Mouse (Mus musculus) heart, postnatal 0 days (tissue): ENCODE data around the gene Gm8914. TPM values are rescaled to one million over a fixed set of nuclear protein-coding genes. Genes with fewer than 3 reads are reported as not detected.
"Not testable (repeated sequence)": the region's sequence is repeated elsewhere in the genome, so short reads cannot be mapped to it uniquely, and the experiment has no call there.

Experiments
- ATAC-seq: fragments of 200-750 bp; cut with Nextera tagmentation; 2 replicates; pipeline ENCODE4 v1.8.0; 2017; ENCODE audit warnings: low read depth, moderate number of reproducible peaks, moderate library complexity; ENCODE audit not compliant: insufficient read depth
- DNase-seq: peaks from one replicate; pipeline ENCODE4 v3.0.0-alpha.2; 2016; ENCODE audit warnings: low spot score
- H3K27ac ChIP-seq: fragments of 300-500 bp; sonication (generic); 2 replicates; pipeline ENCODE4 v1.5.1; 2014; ENCODE audit warnings: low read depth, mild to moderate bottlenecking
- H3K27me3 ChIP-seq: fragments of 300-500 bp; sonication (generic); 2 replicates; pipeline ENCODE4 v1.6.1; 2014; ENCODE audit warnings: low read length, mixed read lengths; ENCODE audit not compliant: control insufficient read depth, insufficient read depth
- H3K36me3 ChIP-seq: fragments of 300-500 bp; sonication (generic); replicated peaks from 2 replicates; pipeline ENCODE4 v1.6.1; 2014; ENCODE audit warnings: low read length, mixed read lengths; ENCODE audit not compliant: control insufficient read depth, insufficient read depth
- H3K4me1 ChIP-seq: fragments of 300-500 bp; sonication (generic); 2 replicates; pipeline ENCODE4 v1.6.1; 2014; ENCODE audit warnings: antibody characterized with exemption; ENCODE audit not compliant: control insufficient read depth, insufficient read depth
- H3K4me2 ChIP-seq: fragments of 300-500 bp; sonication (generic); 2 replicates; pipeline ENCODE4 v1.6.1; 2014; ENCODE audit warnings: low read depth, mild to moderate bottlenecking, low read length, moderate library complexity
- H3K4me3 ChIP-seq: fragments of 300-500 bp; sonication (generic); 2 replicates; pipeline ENCODE4 v1.5.1; 2014; ENCODE audit warnings: low read depth, low read length
- H3K9ac ChIP-seq: fragments of 300-500 bp; sonication (generic); replicated peaks from 2 replicates; pipeline ENCODE4 v1.6.1; 2014; ENCODE audit warnings: low read depth, low read length, mixed read lengths
- H3K9me3 ChIP-seq: fragments of 300-500 bp; sonication (generic); replicated peaks from 2 replicates; pipeline ENCODE4 v1.6.1; 2016; ENCODE audit warnings: low read length; ENCODE audit not compliant: control insufficient read depth
- WGBS: fragments of 180-500 bp; shearing (Covaris S2); extraction: QIAGEN DNeasy Blood & Tissue Kit; methylation state at CpG from one replicate; pipeline ENCODE4 v1.1.7; 2014; 5-methylcytosine and 5-hydroxymethylcytosine counted together
- polyA plus RNA-seq: library from polyadenylated mRNA; unstranded; fragments of >200 nt; fragmentation: Nextera tagmentation; extraction: Ambion mirVana; gene quantifications from 2 replicates; pipeline ENCODE4 v1.2.1, GENCODE M21; 2015
- total RNA-seq: library from RNA; depleted of rRNA; stranded (reverse); fragments of >200 nt; gene quantifications from 2 replicates; pipeline ENCODE4 v1.2.3, GENCODE M21; 2014; ENCODE audit warnings: low replicate concordance; rRNA removed

Gene Gm8914
- total RNA-seq = not detected in 2 replicates
- polyA plus RNA-seq = not detected in 2 replicates

- H3K4me3 ChIP-seq, DNase-seq, H3K27ac ChIP-seq, H3K9me3 ChIP-seq, H3K36me3 ChIP-seq, H3K4me2 ChIP-seq, H3K9ac ChIP-seq, ATAC-seq, H3K4me1 ChIP-seq, H3K27me3 ChIP-seq: not testable (repeated sequence)
- WGBS = no CpG with 5 or more reads among the region's 5 CpGs
Observed at GRCm38 (mm10) chrX:91479826-91480225, at the start of gene Gm8914. Gene Gm8914 (plus strand): TSS chrX:91480126.

Other genes with a start within 250 kb of the Gm8914 start
- not detected in 2 replicates for gene Mageb2, start 148.4 kb upstream of the Gm8914 start, total RNA-seq
- not detected in 2 replicates for gene Mageb2, start 148.4 kb upstream of the Gm8914 start, polyA plus RNA-seq
- gene Gm5072, start 87.6 kb upstream of the Gm8914 start, total RNA-seq = not detected in 2 replicates
- gene Gm5072, start 87.6 kb upstream of the Gm8914 start, polyA plus RNA-seq = not detected in 2 replicates
- not detected in 2 replicates for gene 1700084M14Rik, start 95.8 kb downstream of the Gm8914 start, total RNA-seq
- not detected in 2 replicates for gene 1700084M14Rik, start 95.8 kb downstream of the Gm8914 start, polyA plus RNA-seq
- gene Gm14781, start 152.1 kb downstream of the Gm8914 start, total RNA-seq = not detected in 2 replicates
- gene Gm14781, start 152.1 kb downstream of the Gm8914 start, polyA plus RNA-seq = not detected in 2 replicates